Mouse (Mus musculus) ES-E14 (cell line): Measurements from ENCODE around the gene Schip1.

Experiments used
- CHD2 ChIP-seq: IDR thresholded peaks from 2 replicates; pipeline ENCODE4 v1.6.1; 2014; ENCODE audit warnings: mild to moderate bottlenecking, low read depth, low read length, inconsistent platforms
- ZNF384 ChIP-seq: IDR thresholded peaks from 2 replicates; pipeline ENCODE4 v1.6.1; 2012; ENCODE audit warnings: low read depth, low read length, inconsistent platforms

GRCm38 (mm10) chr3:68560057-68560456 is 495.5 kb downstream of the Schip1 start:
- TF ChIP-seq CHD2 (no peak), ZNF384 (no peak)
